Mouse (Mus musculus) mature B cell (primary cell): ENCODE data around the gene Cers5.

Experiments
- in situ Hi-C: fragments of 300-500 bp; cut with MboI; formaldehyde crosslinking; loops from 2 replicates; pipeline ENCODE4 v1.14.3; 2019

Cers5 gene

DNA sequence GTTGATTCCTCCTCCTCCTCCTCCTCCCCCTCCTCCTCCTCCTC is at the start of gene Cers5:
Cers5 (minus strand) TSS at position 5 of the 44 bp plus-strand sequence.
- in situ Hi-C loops, result loop anchor here (5.0 kb wide), 1 partner anchor 50 kb away; no protein-coding TSS in a partner anchor

DNA sequence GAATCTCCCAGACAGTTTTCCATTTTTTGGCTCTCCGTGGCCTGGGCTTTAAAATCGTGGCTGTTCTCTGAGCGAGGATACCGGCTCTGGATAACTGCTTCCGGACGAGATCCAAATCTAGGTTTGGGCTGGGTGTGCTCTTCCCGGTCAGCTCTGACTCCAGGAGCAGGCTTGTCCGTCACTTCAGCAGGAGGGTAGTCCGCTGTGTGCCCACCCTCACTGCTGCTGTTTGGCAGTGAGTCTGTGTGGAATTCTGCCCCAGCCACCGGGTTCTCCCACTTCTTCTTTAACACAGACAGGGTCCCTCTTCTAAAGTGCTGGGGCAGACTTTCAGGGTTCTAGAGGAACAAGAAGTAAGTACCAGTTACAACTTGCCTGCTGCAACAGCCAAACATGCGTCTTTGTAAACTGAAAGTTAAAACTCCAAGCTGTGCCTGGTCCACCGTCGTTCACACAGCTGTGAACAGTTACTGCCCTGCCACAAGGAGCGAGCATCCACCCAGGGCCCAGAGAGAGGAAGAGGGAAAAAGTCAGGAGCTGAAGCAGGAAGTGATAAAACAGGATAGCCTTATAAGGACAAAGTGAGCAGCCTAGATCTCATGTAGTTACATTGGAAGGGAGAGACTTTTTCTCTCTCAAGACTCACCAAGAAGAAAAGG is 47.1 kb upstream of the Cers5 start:
- in situ Hi-C loops, result no loop called here

DNA sequence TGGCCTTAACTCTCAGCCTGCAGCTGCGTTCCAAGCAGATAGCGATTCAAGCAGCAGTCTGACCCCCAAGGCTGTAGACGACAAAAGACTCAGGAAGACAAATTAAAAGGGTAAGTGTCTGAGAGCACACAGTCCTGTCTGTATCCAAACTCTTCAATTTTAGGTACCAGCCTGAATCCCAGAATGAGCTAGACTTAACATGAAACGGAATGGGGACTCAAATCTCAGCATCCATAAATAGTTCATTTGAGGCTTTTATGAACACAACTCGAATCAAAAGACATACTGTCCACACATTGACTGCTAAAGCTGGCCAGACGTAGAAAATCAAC is 46.4 kb upstream of the Cers5 start:
- in situ Hi-C loops, result no loop called here

DNA sequence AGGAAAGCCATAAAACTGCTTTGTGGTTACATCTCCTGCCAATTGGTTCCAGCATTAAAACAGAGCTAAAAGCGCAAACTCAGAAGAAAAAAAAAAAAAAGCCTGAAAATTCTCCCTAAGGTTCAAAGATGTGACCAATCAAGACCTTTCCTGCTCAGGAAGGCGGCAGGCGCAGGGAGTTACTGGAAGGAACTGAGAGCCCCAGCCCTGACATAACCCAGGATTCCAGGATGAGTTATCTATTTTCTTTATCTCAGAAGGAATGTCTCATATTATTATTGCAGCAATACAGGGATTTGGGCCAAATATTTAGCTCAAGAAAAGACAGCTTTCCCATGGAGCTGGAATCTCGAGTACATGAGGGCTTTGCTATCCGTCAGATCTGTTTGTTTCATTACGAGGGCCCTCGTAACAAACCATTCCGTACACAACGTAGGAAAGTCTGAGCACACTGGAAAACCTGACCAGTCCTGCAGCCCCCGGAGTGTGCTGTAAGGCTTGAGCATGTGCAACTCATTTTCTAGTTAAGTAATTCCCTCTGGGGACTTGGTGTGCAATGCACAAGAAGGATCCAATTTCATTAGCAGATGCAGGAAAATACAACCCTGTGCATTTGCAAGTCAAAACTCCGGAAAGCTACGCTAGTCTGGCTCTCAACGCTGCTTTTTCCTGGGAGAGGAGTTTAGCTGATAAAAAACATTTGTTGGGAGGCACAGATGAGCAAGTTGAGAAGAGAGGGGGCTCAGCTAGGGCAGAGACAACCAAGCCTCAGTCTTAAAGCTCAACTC is 45.8 kb upstream of the Cers5 start:
- in situ Hi-C loops, result no loop called here

DNA sequence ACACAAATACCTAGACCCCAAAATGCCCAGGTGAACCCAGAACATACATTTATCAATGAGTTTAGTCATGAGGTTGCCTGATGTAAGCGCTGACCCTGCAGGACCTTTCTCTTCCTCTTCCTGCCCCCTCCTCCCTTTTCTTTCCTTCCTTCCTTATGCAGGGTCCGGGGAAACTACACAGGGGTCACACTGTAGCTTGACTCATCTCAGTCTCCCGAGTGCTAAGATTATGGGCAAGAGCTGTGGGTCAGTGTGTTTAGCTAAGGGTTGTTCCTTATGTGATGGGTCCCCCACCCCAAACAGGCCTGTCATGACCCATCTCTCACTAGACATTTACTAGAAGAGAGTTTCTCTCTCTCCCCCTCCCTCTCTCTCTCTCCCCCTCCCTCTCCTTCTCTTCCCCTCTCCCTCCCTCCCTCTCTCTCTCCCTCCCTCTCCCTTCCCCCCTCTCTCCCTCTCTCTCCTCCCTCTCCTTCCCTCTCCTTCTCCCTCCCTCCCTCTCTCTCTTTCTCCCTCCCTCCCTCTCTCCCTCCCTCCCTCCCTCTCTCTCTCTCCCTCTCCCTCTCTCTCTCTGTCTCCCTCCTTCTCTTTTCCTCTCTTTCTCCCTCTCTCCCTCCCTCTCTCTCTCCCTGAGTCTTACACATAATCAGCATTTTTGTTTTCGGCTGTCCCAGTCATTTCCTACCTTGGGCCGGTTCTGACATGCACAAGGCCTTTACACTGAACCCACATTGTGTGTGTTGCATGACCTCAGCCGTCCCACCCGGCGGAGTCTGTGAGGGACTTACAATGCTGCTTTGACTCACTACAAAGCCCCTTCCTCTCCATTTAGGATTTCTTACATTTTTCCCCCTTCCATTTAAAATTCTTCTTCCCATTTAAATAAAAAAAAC is 44.9 kb upstream of the Cers5 start:
- in situ Hi-C loops, result no loop called here

DNA sequence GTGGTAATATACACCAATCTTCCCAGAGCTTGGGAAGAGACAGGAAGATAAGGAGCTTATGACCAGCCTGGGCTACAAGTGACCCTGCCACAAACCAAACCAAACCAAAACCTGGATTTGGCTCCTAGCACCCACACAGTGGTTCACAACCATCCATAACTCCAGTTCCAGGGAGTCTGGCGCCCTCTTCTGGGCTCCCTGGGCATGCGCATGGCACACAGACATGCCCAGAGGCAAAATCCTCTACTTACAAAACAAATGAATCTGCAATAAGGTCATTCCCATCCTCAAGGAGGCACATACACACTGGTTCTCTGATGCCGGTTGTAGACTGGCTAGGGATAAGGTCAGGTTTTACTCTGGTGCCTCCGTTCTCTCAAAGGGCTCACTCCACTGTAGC is 43.3 kb upstream of the Cers5 start:
- in situ Hi-C loops, result no loop called here

DNA sequence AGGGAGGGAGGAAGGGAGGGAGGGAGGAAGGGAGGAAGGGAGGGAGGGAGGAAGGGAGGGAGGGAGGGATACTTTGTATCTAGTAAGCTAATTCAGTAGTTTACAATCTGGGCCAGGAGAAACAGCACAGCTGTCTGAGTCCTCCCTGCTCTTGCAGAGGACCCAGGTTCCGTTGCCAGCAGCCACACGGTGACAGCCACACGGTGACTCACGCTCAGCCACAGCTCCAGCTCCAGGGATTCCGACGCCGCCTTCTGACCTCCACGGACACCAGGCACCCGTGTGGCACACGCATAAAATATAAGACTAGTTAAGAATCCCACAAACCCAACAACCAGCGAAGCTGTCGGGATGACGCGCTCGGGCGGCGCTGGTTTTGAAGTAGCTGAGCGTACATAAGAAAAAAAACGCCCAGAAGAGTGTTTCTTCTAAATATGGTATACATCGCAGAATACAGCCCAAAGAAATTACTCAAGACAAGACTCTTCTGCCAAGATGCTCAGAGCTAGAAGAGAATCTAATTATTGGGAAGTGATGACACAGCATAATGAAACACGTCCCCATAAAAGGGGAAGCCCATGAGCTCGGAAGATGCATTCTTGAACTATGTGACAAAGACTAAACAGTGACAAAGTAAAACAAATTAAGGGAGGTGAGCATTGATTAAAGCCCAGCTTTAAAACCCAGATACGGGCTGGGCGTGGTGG is 42.0 kb upstream of the Cers5 start:
- in situ Hi-C loops, result no loop called here

DNA sequence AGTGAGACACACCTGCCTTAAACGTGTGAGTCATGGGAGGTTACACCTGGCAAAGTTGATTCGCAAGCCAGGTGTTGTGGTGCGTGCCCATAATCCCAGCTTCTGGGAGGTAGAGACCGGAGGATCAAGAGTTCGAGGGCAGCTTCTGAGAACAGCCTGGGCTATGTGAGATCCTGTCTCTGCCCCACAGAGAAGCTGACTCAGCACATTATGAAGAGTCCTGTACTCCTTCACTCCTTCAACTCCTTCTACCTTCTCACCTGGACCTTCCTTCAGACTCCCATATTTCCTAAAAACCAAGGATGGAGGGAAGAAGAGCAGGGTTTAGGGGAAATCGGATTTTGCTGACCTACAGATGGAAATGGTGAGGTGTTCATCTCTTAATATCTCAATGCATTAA is 41.0 kb upstream of the Cers5 start:
- in situ Hi-C loops, result no loop called here

DNA sequence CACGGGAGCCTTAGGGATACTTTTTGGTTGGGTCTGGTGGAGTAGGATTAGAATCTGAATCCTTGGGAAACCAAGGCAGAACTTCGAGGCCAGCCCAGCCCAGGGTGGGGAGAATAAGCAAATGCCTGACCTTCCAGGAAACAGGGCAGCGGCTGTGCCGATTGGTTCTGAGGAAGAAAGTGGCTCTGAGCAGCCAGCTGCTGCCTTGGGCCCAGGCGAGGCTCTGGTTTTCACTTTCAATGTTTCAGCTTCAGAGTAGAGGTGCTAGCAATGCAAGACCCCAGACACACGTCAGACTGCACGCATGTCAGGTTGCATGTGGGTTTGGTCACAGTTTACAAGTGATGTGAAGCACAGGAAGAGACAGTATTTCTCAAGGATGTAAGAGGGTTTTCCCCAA is 39.4 kb upstream of the Cers5 start:
- in situ Hi-C loops, result no loop called here

DNA sequence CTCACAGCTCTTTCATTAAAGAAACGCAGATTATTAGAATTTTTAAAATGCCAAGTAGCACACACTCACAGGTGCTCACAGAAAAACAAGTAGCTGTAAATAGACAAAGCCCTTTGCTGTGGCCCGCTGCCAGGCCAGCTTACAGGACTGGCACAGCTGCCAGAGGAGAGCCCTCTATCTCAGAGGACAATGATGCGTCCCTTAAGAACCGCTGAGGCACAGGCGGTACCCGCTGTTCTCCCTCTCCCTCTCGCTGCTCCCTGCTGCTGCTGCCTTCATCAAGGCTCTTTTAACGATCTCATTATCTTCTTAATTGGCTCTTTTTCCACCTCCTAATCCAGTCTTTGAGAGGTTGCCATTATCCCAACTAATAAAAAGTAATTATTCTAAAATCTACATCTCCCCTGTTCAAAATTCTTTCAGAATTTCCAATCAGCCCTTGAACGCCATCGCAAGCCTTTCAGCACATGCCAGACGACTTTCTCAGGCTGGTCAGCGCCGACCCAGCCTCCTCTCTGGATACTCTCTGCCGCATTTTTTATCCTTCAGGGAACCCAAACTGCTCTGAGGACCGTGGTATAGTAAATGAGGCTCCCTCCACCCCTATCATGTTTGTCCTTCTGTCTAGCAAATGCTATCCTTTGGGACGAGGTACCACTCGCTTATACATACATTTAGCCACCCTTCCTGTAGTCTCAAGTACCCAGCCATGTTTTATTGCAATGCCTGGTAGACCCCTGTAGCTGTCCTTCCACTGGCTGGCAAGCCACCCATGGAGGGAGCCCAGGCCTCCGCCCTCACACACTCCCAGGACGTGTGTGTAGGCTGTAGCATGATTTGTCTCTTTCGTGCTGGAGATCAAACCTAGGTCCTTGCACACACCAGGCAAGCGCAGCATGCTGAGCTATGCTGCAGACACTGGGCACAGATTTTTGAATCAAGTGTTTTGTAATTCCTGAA is 35.4 kb upstream of the Cers5 start:
- in situ Hi-C loops, result no loop called here

DNA sequence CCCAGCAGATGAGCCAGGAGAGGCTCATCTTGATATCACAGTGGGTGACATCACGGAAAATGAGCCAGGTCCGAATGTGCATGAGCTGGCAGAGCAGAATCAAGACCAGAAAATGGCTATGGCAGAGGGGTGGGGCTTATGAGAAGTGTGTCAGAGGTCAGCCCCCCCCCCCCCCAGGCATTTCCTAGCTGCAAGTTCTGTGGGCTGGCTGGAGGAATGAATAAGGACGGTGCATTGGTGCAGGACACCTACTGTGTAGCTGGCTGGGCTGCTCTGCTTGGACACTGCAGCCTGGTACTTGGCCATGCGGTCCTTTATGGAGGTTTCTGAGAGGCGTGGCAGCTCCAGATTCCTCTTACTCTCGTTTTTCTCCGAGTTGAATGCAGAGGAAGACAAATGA is 33.5 kb upstream of the Cers5 start:
- in situ Hi-C loops, result no loop called here

DNA sequence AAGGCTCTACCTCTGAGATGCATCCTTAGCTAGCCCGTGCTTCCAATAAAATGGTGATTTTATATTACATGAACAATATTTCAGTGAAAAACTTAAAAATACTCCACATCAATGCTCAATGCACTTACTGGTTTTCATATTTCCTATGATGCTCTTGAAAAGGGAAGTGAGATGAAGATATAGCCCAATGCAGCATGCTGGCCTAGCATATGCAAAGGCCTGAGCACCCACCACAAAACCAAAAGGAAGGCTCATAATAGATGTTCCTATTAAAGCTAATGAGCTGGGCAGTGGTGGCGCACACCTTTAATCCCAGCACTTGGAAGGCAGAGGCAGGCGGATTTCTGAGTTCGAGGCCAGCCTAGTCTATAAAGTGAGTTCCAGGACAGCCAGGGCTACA is 33.0 kb upstream of the Cers5 start:
- in situ Hi-C loops, result no loop called here

DNA sequence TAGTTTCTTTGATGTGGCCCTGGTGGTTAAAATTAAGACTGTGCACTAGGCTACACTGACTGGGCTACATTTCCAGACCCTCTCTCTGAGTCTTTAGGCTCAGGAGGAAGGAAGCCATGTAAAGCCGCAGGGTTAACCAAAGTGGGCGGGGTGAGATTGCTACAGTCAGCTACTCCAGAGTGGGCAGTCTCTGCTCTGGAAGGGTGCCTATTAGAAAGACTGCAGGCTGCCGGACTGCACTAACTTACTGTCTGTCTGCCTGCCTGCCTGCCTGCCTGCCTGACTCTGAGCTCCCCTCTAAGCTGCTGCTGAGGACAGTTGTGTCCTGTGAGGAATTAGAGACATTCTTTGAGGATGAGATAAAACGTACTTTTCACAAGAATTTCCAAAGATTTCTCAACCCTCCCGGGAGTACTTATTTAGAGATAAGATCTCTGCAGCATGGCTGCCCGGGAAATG is 30.5 kb upstream of the Cers5 start:
- in situ Hi-C loops, result no loop called here

DNA sequence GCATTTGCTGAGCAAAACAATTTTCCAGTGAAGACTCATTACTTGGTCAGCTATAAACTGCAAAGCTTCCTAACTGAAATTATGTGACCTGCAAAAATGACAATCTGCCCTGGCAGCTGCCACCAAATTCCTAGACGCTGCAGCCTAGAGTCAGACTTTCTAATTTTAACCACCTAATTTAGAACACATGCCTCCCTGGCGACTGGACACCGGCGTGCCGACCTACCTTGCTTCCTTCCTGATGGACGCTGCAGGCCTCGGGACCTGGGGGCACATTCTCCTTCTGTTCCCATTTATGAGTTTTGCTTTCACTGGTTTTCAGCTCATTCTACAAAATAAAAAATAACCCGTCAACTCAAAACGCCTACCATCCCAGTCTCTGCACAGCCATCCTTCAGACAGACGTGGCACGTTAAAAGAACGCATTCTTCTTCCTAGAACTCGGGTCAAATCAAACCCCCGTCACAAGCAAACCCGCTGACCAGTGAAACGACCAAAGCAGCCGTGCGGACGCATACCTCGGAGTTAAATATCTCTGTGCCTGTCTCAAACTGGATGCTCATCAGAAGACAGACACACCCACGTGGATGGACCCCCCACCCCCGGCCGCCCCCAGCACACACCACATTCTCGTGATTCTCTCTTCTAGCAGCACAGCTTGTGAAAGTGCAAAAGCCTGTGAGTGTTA is 29.3 kb upstream of the Cers5 start:
- in situ Hi-C loops, result no loop called here

DNA sequence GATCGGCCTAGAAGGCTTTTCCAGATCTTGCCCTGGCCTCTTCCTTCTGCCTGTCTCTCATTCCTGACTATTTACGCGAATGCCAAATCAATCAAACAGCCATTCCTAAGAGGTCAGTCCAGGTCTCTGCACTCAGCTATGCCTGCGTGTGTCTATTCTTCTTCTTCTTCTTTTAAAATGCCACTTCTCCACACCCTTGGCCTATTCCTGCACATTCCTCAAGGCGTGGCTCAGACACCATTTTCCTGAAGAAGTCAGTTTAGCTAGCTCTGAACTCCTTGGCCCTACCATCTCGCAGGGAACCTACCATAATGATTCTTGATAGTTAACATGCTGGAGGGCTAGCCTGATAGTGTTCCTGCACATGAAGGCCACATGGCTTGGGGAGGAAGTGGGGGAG is 27.0 kb upstream of the Cers5 start:
- in situ Hi-C loops, result no loop called here

DNA sequence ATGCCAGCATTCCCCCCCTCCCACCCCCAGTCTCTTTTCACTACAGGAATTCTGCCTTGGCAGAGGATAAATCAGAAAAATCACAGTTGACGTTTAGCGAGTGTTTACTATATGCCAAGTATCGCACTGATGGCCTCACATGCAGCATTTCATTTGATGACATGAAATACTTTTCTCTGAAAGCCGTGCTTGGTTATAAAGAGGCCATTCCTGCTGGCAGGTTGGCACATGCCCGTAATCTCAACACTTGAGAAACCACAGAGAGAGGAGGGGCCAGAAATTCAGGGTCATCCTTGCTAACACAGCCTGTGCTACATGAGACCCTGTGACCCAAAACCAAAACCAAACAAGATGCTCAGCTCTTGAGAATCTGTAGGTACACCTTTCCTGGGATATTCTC is 25.2 kb upstream of the Cers5 start:
- in situ Hi-C loops, result no loop called here

DNA sequence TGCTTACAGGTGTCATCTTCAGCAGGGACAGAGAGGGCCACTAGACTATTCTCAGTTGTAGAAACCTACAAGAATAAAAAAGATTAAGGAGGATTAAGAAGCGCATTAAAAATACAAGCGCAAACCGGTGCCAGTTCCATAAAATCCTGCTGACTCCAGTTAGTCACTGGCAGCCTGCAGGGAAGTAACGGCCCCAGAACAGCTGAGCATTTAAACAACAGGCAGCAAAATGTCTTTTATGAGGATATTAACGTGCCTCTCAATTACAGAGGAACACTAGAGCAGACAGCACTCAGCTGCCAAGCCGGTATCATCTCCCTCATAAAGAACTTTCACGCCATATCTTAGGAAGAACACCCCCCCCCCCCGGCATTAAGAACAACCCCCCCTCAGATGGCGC is 24.1 kb upstream of the Cers5 start:
- in situ Hi-C loops, result no loop called here

DNA sequence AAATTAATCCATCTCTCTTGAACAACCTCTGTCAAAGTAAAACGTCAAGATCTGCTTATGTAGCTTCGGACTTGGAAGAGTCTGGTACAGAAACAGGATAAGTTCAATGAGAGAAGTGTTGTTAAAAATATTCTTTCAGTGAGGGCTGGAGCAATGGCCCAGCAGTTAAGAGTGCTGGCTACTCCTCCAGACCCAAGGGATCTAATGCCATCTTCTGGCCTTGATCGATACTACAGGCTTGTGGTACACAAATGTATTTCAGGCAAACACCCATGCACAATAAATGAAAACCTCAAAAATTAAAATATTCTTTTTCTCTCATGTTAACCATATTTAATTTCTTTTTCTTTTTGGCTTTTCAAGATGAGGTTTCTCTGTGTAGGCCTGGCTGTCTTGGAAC is 23.4 kb upstream of the Cers5 start:
- in situ Hi-C loops, result no loop called here

DNA sequence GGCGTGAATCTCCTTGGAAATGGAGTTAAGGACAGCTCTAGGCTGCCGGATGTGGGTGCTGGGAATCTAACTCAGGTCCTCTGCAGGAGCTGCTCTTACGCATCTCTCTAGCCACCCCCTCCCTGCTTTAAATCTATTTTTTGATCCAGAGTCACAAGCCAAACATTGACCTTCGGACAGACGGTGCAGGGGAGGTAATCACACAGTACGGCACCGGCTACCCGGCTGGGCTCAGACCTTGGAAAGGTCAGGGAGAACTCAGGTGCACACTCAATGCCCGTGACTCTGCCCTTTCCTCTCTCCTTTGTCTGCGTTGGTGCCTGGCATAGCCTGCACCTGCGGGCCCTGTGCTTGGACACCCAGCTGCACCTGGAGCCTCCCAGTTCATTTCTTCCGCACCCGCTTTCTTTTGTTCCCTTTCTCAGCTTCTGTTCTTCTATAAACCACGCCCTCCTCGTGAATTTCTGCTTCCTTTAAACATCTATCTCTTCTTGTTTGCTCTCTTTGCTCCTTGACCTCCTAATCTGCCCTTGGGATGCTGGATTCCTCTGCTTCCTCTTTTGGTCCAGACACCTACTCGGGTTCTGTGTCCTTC is 19.6 kb upstream of the Cers5 start:
- in situ Hi-C loops, result no loop called here

DNA sequence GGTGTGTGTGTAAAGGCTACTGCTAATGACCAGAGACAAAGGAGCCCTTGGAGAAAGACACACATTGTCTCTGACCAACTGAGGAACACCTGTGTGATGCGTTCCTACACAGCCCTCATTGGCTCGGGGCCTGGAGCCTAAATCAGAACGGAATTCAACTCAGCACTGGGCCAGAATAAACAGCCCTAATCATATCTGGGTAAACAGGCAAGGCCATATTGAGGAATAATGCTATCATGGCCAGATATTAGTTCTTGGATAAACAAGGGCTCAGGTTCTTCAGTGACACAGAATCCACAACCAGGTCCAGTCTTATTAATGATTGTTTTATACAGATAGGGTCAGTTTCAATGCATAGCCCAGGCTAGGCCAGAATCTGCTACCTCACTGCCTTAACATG is 18.3 kb upstream of the Cers5 start:
- in situ Hi-C loops, result no loop called here

DNA sequence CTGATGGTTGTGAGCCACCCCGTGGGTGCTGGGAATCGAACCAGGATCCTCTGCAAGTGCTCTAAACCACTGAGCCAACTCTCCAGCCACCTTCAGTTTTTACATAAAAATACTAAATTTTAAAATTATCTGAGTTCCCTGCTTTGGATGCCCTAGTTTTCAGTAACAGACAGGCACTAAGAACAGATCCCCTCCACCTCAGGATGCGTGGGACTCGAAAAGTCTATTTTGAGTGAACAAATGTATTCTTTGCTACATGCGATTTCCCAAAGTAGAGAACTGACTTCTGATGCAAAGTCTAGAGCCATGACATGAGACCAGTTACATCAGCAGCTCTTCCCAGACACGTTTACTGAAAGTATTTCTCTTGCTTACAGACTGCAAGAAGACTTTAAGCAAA is 17.8 kb upstream of the Cers5 start:
- in situ Hi-C loops, result no loop called here
